Mouse (Mus musculus) kidney, adult 2 months (tissue): ENCODE data around the gene Gm6034. TPM values are rescaled to one million over a fixed set of nuclear protein-coding genes. Genes with fewer than 3 reads are reported as not detected.
A peak's percentile ranks its signal among the peaks of the same experiment; 100 is the strongest.
"Not testable (repeated sequence)": the region's sequence is repeated elsewhere in the genome, so short reads cannot be mapped to it uniquely, and the experiment has no call there.

ENCODE experiments used
- DNase-seq: peaks from one replicate; pipeline ENCODE4 v3.0.0; 2021
- H3K27ac ChIP-seq: fragments of 200-500 bp; 2 replicates; pipeline ENCODE4 v1.5.1; 2012; ENCODE audit warnings: low read depth, low read length, control low read depth, inconsistent platforms; ENCODE audit not compliant: insufficient read depth
- H3K27me3 ChIP-seq: fragments of 200-500 bp; replicated peaks from 2 replicates; pipeline ENCODE4 v1.6.1; 2012; ENCODE audit warnings: mild to moderate bottlenecking, moderate library complexity, low read length, inconsistent platforms; ENCODE audit not compliant: control insufficient read depth, insufficient read depth
- H3K36me3 ChIP-seq: fragments of 200-500 bp; 2 replicates; pipeline ENCODE4 v1.6.1; 2012; ENCODE audit warnings: mild to moderate bottlenecking, moderate library complexity, low read length, inconsistent platforms; ENCODE audit not compliant: control insufficient read depth, insufficient read depth
- H3K4me1 ChIP-seq: fragments of 200-500 bp; 2 replicates; pipeline ENCODE4 v1.6.1; 2011; ENCODE audit warnings: low read length; ENCODE audit not compliant: control insufficient read depth, insufficient read depth
- H3K4me3 ChIP-seq: fragments of 200-500 bp; 2 replicates; pipeline ENCODE4 v1.5.1; 2011; ENCODE audit warnings: mild to moderate bottlenecking, low read depth, low read length, control low read depth; ENCODE audit not compliant: insufficient read depth
- CTCF ChIP-seq: fragments of 200-500 bp; conservative IDR thresholded peaks from 2 replicates; pipeline ENCODE4 v1.5.1; 2011; ENCODE audit warnings: low read depth, mild to moderate bottlenecking, control low read depth, low read length, moderate library complexity, mixed read lengths; ENCODE audit not compliant: insufficient read depth, insufficient read length
- POLR2A ChIP-seq: fragments of 200-500 bp; IDR thresholded peaks from one replicate; pipeline ENCODE4 v1.6.1; 2011; ENCODE audit warnings: low read depth, low read length, control low read depth
- WGBS: fragments of 180-500 bp; shearing (Covaris S2); methylation state at CpG from one replicate; pipeline ENCODE4 v1.1.7; 2018; 5-methylcytosine and 5-hydroxymethylcytosine counted together
- polyA plus RNA-seq: library from polyadenylated mRNA; depleted of rRNA; stranded (reverse); fragments of >200 nt; gene quantifications from 2 replicates; pipeline ENCODE4 v1.2.3, GENCODE M21; 2012

The Gm6034 gene
- polyA plus RNA-seq, 1 experiment: not detected

- H3K36me3 ChIP-seq: no peaks in the 10 kb centered on the region
- no peak overlapping the region for H3K4me3 ChIP-seq
- no peak for DNase-seq
- WGBS: 93% methylated on average over 6 of the region's 6 CpGs
- H3K27ac ChIP-seq: peak overlapping the region; percentile 4; the same call in 1 of the 2 replicates
- no peaks in the 10 kb centered on the region; the same call in 1 of the 2 replicates for H3K4me1 ChIP-seq
- TF ChIP-seq CTCF: no peak
- no peak for TF ChIP-seq POLR2A
- no peaks in the 10 kb centered on the region for H3K27me3 ChIP-seq
These were observed 19.8 kb upstream of the Gm6034 start for GRCm38 (mm10) chr17:36022922-36023321.

GRCm38 (mm10) chr17:36023710-36024654, 18.8 kb upstream of the Gm6034 start:
- peak overlapping the region; percentile 71 for H3K27ac ChIP-seq
- WGBS: 43% methylated on average over 9 of the region's 9 CpGs
- no peak for TF ChIP-seq CTCF
- TF ChIP-seq POLR2A: no peak
- H3K4me1 ChIP-seq: no peaks in the 10 kb centered on the region; the same call in 1 of the 2 replicates
- H3K27me3 ChIP-seq: no peaks in the 10 kb centered on the region
- H3K36me3 ChIP-seq: no peaks in the 10 kb centered on the region
- no peak overlapping the region for H3K4me3 ChIP-seq
- DNase-seq: peak; percentile 73

GRCm38 (mm10) chr17:36025197-36025596, 17.6 kb upstream of the Gm6034 start:
- no peaks in the 10 kb centered on the region; the same call in 1 of the 2 replicates for H3K4me1 ChIP-seq
- no peak for DNase-seq
- H3K4me3 ChIP-seq: no peak overlapping the region
- no peaks in the 10 kb centered on the region for H3K27me3 ChIP-seq
- TF ChIP-seq POLR2A (no peak), CTCF (no peak)
- 84% methylated on average over 5 of the region's 5 CpGs for WGBS
- H3K36me3 ChIP-seq: no peaks in the 10 kb centered on the region
- H3K27ac ChIP-seq: no peak overlapping the region

GRCm38 (mm10) chr17:36025901-36026300, 16.9 kb upstream of the Gm6034 start:
- Histone ChIP-seq H3K36me3 (no peaks in the 10 kb centered on the region), H3K4me3 (no peak overlapping the region), H3K27me3 (no peaks in the 10 kb centered on the region), H3K27ac (no peak overlapping the region), H3K4me1 (no peaks in the 10 kb centered on the region; the same call in 1 of the 2 replicates)
- DNase-seq: no peak
- 72% methylated on average over 4 of the region's 4 CpGs for WGBS
- TF ChIP-seq POLR2A: no peak
- no peak for TF ChIP-seq CTCF

GRCm38 (mm10) chr17:36027663-36028062, 15.1 kb upstream of the Gm6034 start:
- Histone ChIP-seq H3K36me3 (no peaks in the 10 kb centered on the region), H3K4me1 (no peaks in the 10 kb centered on the region), H3K27me3 (no peaks in the 10 kb centered on the region), H3K4me3 (no peak overlapping the region), H3K27ac (no peak overlapping the region)
- WGBS: 88% methylated on average over 4 of the region's 4 CpGs
- no peak for DNase-seq
- TF ChIP-seq CTCF (no peak), POLR2A (no peak)

- no peak for TF ChIP-seq POLR2A
- TF ChIP-seq CTCF: no peak
- no peaks in the 10 kb centered on the region for H3K27me3 ChIP-seq
- DNase-seq: no peak
- H3K4me3 ChIP-seq: no peak overlapping the region
- H3K27ac ChIP-seq: no peak overlapping the region
- 79% methylated on average over 7 of the region's 7 CpGs for WGBS
- no peaks in the 10 kb centered on the region for H3K36me3 ChIP-seq
- no peaks in the 10 kb centered on the region for H3K4me1 ChIP-seq
These were observed 13.7 kb upstream of the Gm6034 start for GRCm38 (mm10) chr17:36028879-36029619.

- H3K27me3 ChIP-seq, H3K27ac ChIP-seq, H3K36me3 ChIP-seq, H3K4me1 ChIP-seq, H3K4me3 ChIP-seq: not testable (repeated sequence)
- WGBS: 69% methylated on average over 4 of the region's 4 CpGs
- DNase-seq: peak; percentile 65
These were observed 12.6 kb upstream of the Gm6034 start for GRCm38 (mm10) chr17:36030046-36030702.

- H3K36me3 ChIP-seq, H3K27me3 ChIP-seq, DNase-seq, H3K27ac ChIP-seq, H3K4me1 ChIP-seq: not testable (repeated sequence)
- WGBS: 47% methylated on average over 8 of the region's 8 CpGs
- H3K4me3 ChIP-seq: peak overlapping the region; percentile 51
These were observed 11.8 kb upstream of the Gm6034 start for GRCm38 (mm10) chr17:36030703-36031582.
